Mouse (Mus musculus): ENCODE measurements around the gene Sp2. TPM values are rescaled to one million over a fixed set of nuclear protein-coding genes. Genes with fewer than 3 reads are reported as not detected.

The Sp2 gene
- polyA plus RNA-seq, 1 experiment from 2014 or later = 12.9 TPM

- ATAC-seq (replicated peaks; ENCODE audit: insufficient number of reproducible peaks, insufficient read depth, low FRiP score, low read depth) = no peak
- no peaks in the 10 kb centered on the region for H3K36me3 ChIP-seq
- WGBS = 33% methylated on average over 5 of the region's 5 CpGs
These were observed 12.3 kb upstream of the Sp2 start for GRCm38 (mm10) chr11:96995031-96995430.

DNA sequence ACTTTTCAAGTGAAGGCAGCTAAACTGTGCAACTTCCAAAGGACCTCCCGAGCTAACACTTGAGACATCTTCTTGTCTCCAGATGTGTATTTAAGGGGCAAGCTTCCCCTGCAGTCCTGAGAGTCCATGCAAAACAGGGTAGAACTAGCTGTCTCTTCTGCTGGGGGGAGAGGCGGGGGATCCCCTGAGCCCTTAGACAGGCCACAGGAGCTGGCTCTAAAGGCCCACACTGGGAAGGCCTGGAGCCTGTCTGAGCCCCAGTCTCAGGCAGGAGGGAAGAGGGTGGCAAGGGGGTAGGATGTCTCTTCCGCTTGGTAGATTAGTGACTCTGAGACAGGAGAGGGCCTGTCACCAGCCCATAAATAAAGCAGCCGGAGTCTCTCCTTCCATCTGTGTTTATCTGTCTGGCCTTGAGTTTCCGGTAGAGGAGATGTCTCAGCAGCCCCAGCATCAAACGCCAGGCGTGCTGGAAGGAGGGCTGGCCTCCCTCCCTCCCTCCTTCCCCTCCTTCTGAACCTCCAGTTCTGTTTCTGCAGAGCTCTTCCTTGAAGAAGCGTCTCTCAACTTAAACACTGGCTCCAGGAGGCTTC is 10.1 kb upstream of the Sp2 start:
- Histone ChIP-seq H3K36me3 (no peaks in the 10 kb centered on the region), H3K4me3 (no peak overlapping the region), H3K4me2 (no peak overlapping the region), H3K4me1 (replicated peaks) (peaks cover 21% of the 10 kb centered on the region), H3K27me3 (peaks cover 58% of the 10 kb centered on the region), H3K9me3 (replicated peaks) (no peaks in the 10 kb centered on the region), H3K27ac (peak overlapping the region; percentile 24; the same call in 1 of the 2 replicates), H3K9ac (no peak overlapping the region)
- 27% methylated on average over 8 of the region's 8 CpGs for WGBS
- ATAC-seq (replicated peaks; ENCODE audit: insufficient number of reproducible peaks, insufficient read depth, low FRiP score, low read depth) = no peak

More at GRCm38 (mm10) chr11:96995031-96995430, 12.3 kb upstream of the Sp2 start:
- peaks cover 13% of the 10 kb centered on the region for H3K4me1 ChIP-seq (replicated peaks)
- H3K27me3 ChIP-seq = peaks cover 70% of the 10 kb centered on the region
- no peaks in the 10 kb centered on the region for H3K9me3 ChIP-seq (replicated peaks)
- no peak overlapping the region for H3K4me2 ChIP-seq
- no peak overlapping the region for H3K9ac ChIP-seq
- H3K27ac ChIP-seq = no peak overlapping the region
- H3K4me3 ChIP-seq = no peak overlapping the region

DNA sequence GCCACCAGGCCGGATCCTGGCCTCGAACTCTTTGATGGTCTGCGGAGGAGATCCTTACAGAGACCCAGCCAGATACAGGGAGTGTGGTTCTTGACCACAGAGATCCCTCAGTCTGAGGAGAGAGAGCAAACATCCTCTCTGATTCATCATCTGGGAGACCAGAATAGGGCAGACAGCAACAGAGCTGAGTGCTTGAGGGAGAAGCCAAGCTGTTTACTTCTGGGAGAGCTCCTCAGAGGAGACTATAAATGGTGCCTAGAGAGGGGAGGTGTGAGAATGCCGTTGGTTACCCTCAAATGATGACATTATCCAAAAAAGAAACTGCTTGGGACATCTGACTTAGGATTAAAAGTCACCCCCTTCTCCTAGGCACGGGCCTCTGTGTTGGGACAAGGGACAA is 8.7 kb upstream of the Sp2 start:
- H3K4me2 ChIP-seq = no peak overlapping the region
- no peak overlapping the region for H3K4me3 ChIP-seq
- H3K9ac ChIP-seq = no peak overlapping the region
- H3K4me1 ChIP-seq (replicated peaks) = peaks cover 15% of the 10 kb centered on the region
- H3K9me3 ChIP-seq (replicated peaks) = no peaks in the 10 kb centered on the region
- no peaks in the 10 kb centered on the region for H3K36me3 ChIP-seq
- peaks cover 58% of the 10 kb centered on the region for H3K27me3 ChIP-seq
- ATAC-seq (replicated peaks; ENCODE audit: insufficient number of reproducible peaks, insufficient read depth, low FRiP score, low read depth) = no peak
- 67% methylated on average over 5 of the region's 5 CpGs for WGBS
- H3K27ac ChIP-seq = no peak overlapping the region

GRCm38 (mm10) chr11:96987873-96988655 is 5.3 kb upstream of the Sp2 start:
- no peak overlapping the region for H3K27ac ChIP-seq
- no peak for ATAC-seq (replicated peaks; ENCODE audit: insufficient number of reproducible peaks, insufficient read depth, low FRiP score, low read depth)
- peaks cover 63% of the 10 kb centered on the region for H3K27me3 ChIP-seq
- H3K4me1 ChIP-seq (replicated peaks) = peaks cover 15% of the 10 kb centered on the region
- peak overlapping the region; percentile 22 for H3K4me3 ChIP-seq
- H3K36me3 ChIP-seq = no peaks in the 10 kb centered on the region
- WGBS = 5% methylated on average over 31 of the region's 31 CpGs
- H3K4me2 ChIP-seq = peak overlapping the region; percentile 47
- H3K9ac ChIP-seq = no peak overlapping the region
- no peaks in the 10 kb centered on the region for H3K9me3 ChIP-seq (replicated peaks)

- no peak overlapping the region for H3K4me3 ChIP-seq
- H3K9me3 ChIP-seq (replicated peaks) = no peaks in the 10 kb centered on the region
- peaks cover 62% of the 10 kb centered on the region for H3K27me3 ChIP-seq
- 37% methylated on average over 3 of the region's 3 CpGs for WGBS
- H3K9ac ChIP-seq = no peak overlapping the region
- ATAC-seq (replicated peaks; ENCODE audit: insufficient number of reproducible peaks, insufficient read depth, low FRiP score, low read depth) = no peak
- H3K27ac ChIP-seq = no peak overlapping the region
- H3K4me2 ChIP-seq = no peak overlapping the region
- peaks cover 15% of the 10 kb centered on the region for H3K4me1 ChIP-seq (replicated peaks)
- no peaks in the 10 kb centered on the region for H3K36me3 ChIP-seq
These were observed 3.7 kb upstream of the Sp2 start for GRCm38 (mm10) chr11:96986463-96986862.

GRCm38 (mm10) chr11:96984903-96985302 is 2.1 kb upstream of the Sp2 start:
- Histone ChIP-seq H3K4me1 (replicated peaks) (peaks cover 15% of the 10 kb centered on the region), H3K4me3 (no peak overlapping the region), H3K9ac (no peak overlapping the region), H3K9me3 (replicated peaks) (no peaks in the 10 kb centered on the region), H3K27me3 (peaks cover 59% of the 10 kb centered on the region), H3K4me2 (no peak overlapping the region), H3K27ac (no peak overlapping the region), H3K36me3 (no peaks in the 10 kb centered on the region)
- 31% methylated on average over 4 of the region's 4 CpGs for WGBS
- ATAC-seq (replicated peaks; ENCODE audit: insufficient number of reproducible peaks, insufficient read depth, low FRiP score, low read depth) = no peak

DNA sequence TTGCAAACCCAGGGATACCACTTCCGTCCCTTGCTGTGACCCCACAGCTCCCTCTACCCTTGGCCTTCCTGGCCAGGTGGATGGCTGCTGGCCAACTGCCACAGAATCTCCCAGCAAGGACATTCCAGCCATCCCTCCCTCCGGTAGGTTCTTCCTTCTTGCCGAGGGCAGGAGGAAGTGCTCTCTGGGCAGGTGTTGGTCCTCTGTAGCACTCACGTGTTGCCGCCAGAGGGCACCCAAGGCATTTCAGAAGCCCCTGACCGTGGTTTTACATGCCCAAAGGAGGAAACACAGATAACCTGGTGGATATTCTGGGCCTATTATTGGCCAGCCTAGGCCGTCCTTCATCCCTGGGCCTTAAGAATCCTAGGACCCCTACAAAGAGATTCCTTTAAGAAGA is 404 bp downstream of the Sp2 start:
- Histone ChIP-seq H3K9me3 (replicated peaks) (no peaks in the 10 kb centered on the region), H3K4me1 (replicated peaks) (peaks cover 7% of the 10 kb centered on the region), H3K27ac (no peak overlapping the region), H3K9ac (no peak overlapping the region), H3K4me3 (no peak overlapping the region), H3K4me2 (no peak overlapping the region), H3K27me3 (peaks cover 45% of the 10 kb centered on the region), H3K36me3 (no peaks in the 10 kb centered on the region)
- no peak for ATAC-seq (replicated peaks; ENCODE audit: insufficient number of reproducible peaks, insufficient read depth, low FRiP score, low read depth)
- whole genome bisulfite sequencing = 2% methylated on average over 7 of the region's 7 CpGs

DNA sequence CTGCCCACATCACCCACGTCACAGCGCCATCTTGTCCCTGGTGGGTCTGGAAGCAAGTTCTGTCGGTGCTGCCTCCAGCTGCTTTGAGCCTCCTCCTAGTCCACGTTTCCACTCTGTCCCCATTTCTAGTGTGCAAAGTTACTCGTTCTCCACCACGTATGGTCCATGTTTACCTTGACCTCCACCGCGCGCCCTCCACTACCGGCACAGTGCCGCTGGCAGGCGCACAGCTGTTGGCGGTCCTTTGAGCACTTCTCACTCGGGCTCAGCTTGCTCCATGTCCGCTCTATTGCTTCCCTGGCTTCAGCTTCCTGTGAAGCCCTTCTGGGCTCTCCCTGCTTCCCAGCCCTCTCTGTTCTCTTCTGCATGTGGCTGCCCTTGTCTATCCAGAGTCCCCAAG is 1.3 kb downstream of the Sp2 start:
- Histone ChIP-seq H3K27ac (no peak overlapping the region), H3K36me3 (no peaks in the 10 kb centered on the region), H3K9me3 (replicated peaks) (no peaks in the 10 kb centered on the region), H3K4me3 (no peak overlapping the region), H3K9ac (no peak overlapping the region), H3K4me1 (replicated peaks) (peaks cover 9% of the 10 kb centered on the region), H3K4me2 (no peak overlapping the region), H3K27me3 (peaks cover 36% of the 10 kb centered on the region)
- WGBS = 57% methylated on average over 15 of the region's 15 CpGs
- ATAC-seq (replicated peaks; ENCODE audit: insufficient number of reproducible peaks, insufficient read depth, low FRiP score, low read depth) = no peak

- 72% methylated on average over 5 of the region's 5 CpGs for WGBS
- ATAC-seq (replicated peaks; ENCODE audit: insufficient number of reproducible peaks, insufficient read depth, low FRiP score, low read depth) = no peak
- Histone ChIP-seq H3K4me3 (no peak overlapping the region), H3K36me3 (no peaks in the 10 kb centered on the region), H3K27me3 (peaks cover 24% of the 10 kb centered on the region), H3K4me1 (replicated peaks) (peaks cover 23% of the 10 kb centered on the region), H3K4me2 (no peak overlapping the region), H3K27ac (no peak overlapping the region), H3K9ac (no peak overlapping the region), H3K9me3 (replicated peaks) (no peaks in the 10 kb centered on the region)
These were observed 2.7 kb downstream of the Sp2 start for GRCm38 (mm10) chr11:96980021-96980420.

- H3K27ac ChIP-seq = no peak overlapping the region
- WGBS = 86% methylated on average over 7 of the region's 7 CpGs
- H3K36me3 ChIP-seq = no peaks in the 10 kb centered on the region
These were observed 3.4 kb downstream of the Sp2 start for GRCm38 (mm10) chr11:96979329-96979728.

DNA sequence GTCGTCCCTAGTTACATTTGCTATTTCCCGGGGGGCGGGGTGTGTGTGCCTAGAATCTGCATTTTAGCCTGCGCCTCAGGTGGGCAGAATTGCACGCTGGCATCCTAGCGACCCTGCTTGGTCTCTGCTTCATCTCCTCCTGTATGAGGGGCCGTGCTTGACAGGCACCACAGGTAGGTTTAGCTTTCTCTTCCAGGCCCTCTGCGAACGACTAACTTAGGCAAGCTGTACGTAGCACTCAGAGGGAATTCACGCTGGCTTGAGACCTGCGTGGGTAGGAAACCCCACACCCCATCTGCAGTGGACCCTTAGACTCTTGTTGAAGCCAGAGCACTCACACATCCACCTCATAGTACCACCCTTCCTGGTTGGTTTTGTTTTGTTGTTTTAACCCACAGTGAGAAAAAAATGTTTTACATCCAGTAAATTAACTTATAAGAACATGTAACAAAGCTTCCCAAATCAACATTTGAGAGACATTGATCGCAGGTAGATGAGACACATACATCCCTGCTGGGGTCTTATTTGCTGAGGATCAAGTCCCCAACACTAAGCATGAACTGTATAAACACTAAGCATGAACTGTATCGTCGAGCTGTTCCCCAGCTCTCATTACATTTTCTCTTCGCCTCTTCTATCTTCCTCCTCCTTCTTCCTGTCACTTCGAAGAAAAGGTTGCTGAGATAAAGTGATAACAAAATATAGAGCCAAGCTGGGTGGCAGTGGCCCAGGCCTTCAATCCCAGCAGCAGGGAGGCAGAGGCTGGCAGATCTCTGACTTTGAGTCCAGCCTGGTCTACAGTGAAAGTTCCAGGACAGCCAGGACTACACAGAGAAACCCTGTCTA is 4.1 kb downstream of the Sp2 start:
- WGBS = 23% methylated on average over 17 of the region's 17 CpGs
- H3K4me1 ChIP-seq (replicated peaks) = peaks cover 29% of the 10 kb centered on the region
- peak overlapping the region; percentile 65 for H3K4me3 ChIP-seq
- no peaks in the 10 kb centered on the region for H3K9me3 ChIP-seq (replicated peaks)
- peak overlapping the region; percentile 82 for H3K4me2 ChIP-seq
- no peaks in the 10 kb centered on the region for H3K36me3 ChIP-seq
- peak overlapping the region; percentile 88 for H3K27ac ChIP-seq
- no peak for ATAC-seq (replicated peaks; ENCODE audit: insufficient number of reproducible peaks, insufficient read depth, low FRiP score, low read depth)
- peak overlapping the region; percentile 73 for H3K9ac ChIP-seq
- peaks cover 10% of the 10 kb centered on the region for H3K27me3 ChIP-seq

More at GRCm38 (mm10) chr11:96979329-96979728, 3.4 kb downstream of the Sp2 start:
- Histone ChIP-seq H3K27me3 (peaks cover 17% of the 10 kb centered on the region), H3K4me3 (no peak overlapping the region), H3K4me2 (no peak overlapping the region), H3K9me3 (replicated peaks) (no peaks in the 10 kb centered on the region), H3K9ac (no peak overlapping the region), H3K4me1 (replicated peaks) (peaks cover 24% of the 10 kb centered on the region)
- no peak for ATAC-seq (replicated peaks; ENCODE audit: insufficient number of reproducible peaks, insufficient read depth, low FRiP score, low read depth)

Measured in heart, embryonic 15.5 days (tissue).